ENCODE assay signal across 23 mouse cellular contexts in genomic region chr5:75111781-75112180, GRCm38 (mm10). TPM values are rescaled to one million over a fixed set of nuclear protein-coding genes. Genes with fewer than 3 reads are reported as not detected.
A peak's percentile ranks its signal among the peaks of the same experiment; 100 is the strongest.
DNase-seq lines count a peak whose midpoint lies in the region; ATAC-seq lines count a peak whose summit lies in the region.
"Had no signal": no experiment of that assay in that cellular context is flagged by ENCODE, and none has a peak within 500 bp of the region (broad histone marks: within the 10 kb centered on the region; RNA-seq: fewer than 3 reads in every experiment).

No protein-coding gene starts in this region.

- no peaks in the 10 kb centered on the region for H3K4me1 ChIP-seq in forebrain, embryonic 11.5 days (replicated peaks; ENCODE audit: control insufficient read depth, insufficient read depth, low read length)
- H3K4me1 ChIP-seq: embryonic facial prominence, embryonic 13.5 days; embryonic facial prominence, embryonic 15.5 days; forebrain, embryonic 12.5 days had no signal

- no peak overlapping the region for H3K27ac ChIP-seq in forebrain, embryonic 11.5 days (ENCODE audit: low read depth, low read length)
- H3K27ac ChIP-seq: embryonic facial prominence, embryonic 13.5 days; embryonic facial prominence, embryonic 15.5 days; forebrain, embryonic 12.5 days had no signal

- WGBS in forebrain, embryonic 11.5 days: 49% methylated on average over 5 of the region's 5 CpGs

- no peak overlapping the region for H3K9ac ChIP-seq in forebrain, embryonic 11.5 days (ENCODE audit: low read length)
- H3K9ac ChIP-seq: embryonic facial prominence, embryonic 13.5 days; embryonic facial prominence, embryonic 15.5 days; forebrain, embryonic 12.5 days had no signal

- H3K4me2 ChIP-seq in forebrain, embryonic 11.5 days (ENCODE audit: low read depth, low read length, severe bottlenecking): no peak overlapping the region
- H3K4me2 ChIP-seq: embryonic facial prominence, embryonic 13.5 days; embryonic facial prominence, embryonic 15.5 days; forebrain, embryonic 12.5 days had no signal

- no peak for ATAC-seq in forebrain, embryonic 11.5 days (replicated peaks; ENCODE audit: low FRiP score)
- ATAC-seq: forebrain, embryonic 14.5 days; forebrain, embryonic 16.5 days had no signal

- H3K9me3 ChIP-seq in forebrain, embryonic 11.5 days (ENCODE audit: control insufficient read depth, low read length): no peaks in the 10 kb centered on the region; the same call in 1 of the 2 replicates
- H3K9me3 ChIP-seq: embryonic facial prominence, embryonic 13.5 days; embryonic facial prominence, embryonic 15.5 days; G1E had no signal

- H3K36me3 ChIP-seq in forebrain, embryonic 11.5 days (ENCODE audit: control insufficient read depth, insufficient read depth, low read length): no peaks in the 10 kb centered on the region
- H3K36me3 ChIP-seq: embryonic facial prominence, embryonic 13.5 days; embryonic facial prominence, embryonic 15.5 days; forebrain, embryonic 12.5 days; G1E had no signal

- no peak overlapping the region for H3K4me3 ChIP-seq in forebrain, embryonic 11.5 days (ENCODE audit: low read depth, low read length)
- H3K4me3 ChIP-seq: embryonic facial prominence, embryonic 13.5 days; embryonic facial prominence, embryonic 15.5 days; erythroblast, embryonic 14.5 days; forebrain, embryonic 12.5 days had no signal

- H3K27me3 ChIP-seq in forebrain, embryonic 11.5 days (ENCODE audit: control insufficient read depth, insufficient read depth, low read length): no peaks in the 10 kb centered on the region; the same call in 1 of the 2 replicates
- H3K27me3 ChIP-seq: embryonic facial prominence, embryonic 13.5 days; embryonic facial prominence, embryonic 15.5 days had no signal

- peak; percentile 37 for DNase-seq in ES-CJ7 (ENCODE audit: low read depth, low spot score)
- DNase-seq in NIH3T3 (ENCODE audit: low read depth): peak; percentile 8
- DNase-seq in ZHBTc4 (ENCODE audit: low read depth, low spot score): peak; percentile 63
- no peak for DNase-seq in forebrain, embryonic 11.5 days (ENCODE audit: low spot score)
- DNase-seq in urinary bladder, adult 18-20 months (ENCODE audit: low spot score in 2 of 2): no peak
- DNase-seq: adrenal gland, adult 2 months; adrenal gland, postnatal 10 days; adrenal gland, postnatal 25 days; cerebellum, adult 11 months; cerebellum, adult 18-20 months; cerebellum, adult 8-10 months; cerebellum, adult 9-11 months; cerebellum, postnatal 14 days; cerebellum, postnatal 36 days; embryo, embryonic 11 days had no signal

RNA-seq across cellular contexts. Expression of gene Gsx2, which starts 36.4 kb away (rescaled TPM):
- 20.1 and 23.1 TPM in 2 replicates for polyA plus RNA-seq in forebrain, embryonic 11.5 days (2014; fragmentation: Nextera tagmentation; extraction: Ambion mirVana)
- polyA plus RNA-seq: adrenal gland, adult 2 months; C2C12; embryonic facial prominence, embryonic 13.5 days; embryonic facial prominence, embryonic 15.5 days; erythroblast, embryonic 14.5 days; G1E had no signal

RNA-seq across cellular contexts. Expression of gene Pdgfra, which starts 40.3 kb away (rescaled TPM):
- 21.6 and 24.0 TPM in 2 replicates for polyA plus RNA-seq in forebrain, embryonic 11.5 days (2014; fragmentation: Nextera tagmentation; extraction: Ambion mirVana)
- polyA plus RNA-seq: erythroblast, embryonic 14.5 days; G1E had no signal

Comparison
In these comparisons a context has a peak if more than half of its experiments do, and no peak if none do; other contexts are left out.
1. DNase-seq: peak in ES-CJ7 (single experiment), NIH3T3 (single experiment) and ZHBTc4 (single experiment); none in forebrain, embryonic 11.5 days (single experiment) and urinary bladder, adult 18-20 months (0 of 2).